Comparison of ENCODE assay signal across 8 mouse cellular contexts in the genomic region with DNA sequence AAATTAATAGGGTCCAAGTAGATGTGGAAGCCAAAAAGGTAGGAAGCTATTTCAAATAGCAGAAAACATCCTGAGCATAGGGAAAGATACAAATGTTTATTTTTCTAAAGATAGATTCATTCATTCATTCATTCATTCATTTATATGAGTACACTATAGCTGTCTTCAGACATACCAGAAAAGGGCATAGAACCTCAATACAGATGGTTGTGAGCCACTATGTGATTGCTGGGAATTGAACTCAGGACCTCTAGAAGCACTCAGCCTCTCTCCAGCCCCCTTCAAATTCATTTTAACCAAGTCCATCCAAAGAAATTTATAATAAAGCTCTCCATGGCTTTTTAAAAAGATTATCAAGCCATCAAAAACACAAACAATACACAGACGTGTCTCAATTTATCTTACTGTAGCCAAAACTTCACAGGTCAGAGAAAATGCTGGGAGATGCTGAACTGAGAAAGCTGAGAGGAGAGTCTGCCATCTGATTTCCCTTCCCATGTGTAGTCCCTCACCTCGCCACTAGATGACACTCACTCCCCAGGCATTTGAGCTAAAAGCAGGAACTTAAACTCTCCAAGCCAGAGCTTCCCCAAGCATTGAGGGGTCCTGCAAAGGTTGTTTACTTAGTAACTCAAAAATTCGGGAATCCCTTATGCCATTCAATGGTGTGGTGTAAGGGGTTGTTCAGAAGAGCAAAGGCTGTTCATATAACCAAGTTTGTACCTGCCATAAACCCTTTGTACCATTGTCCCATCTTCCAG. TPM values are rescaled to one million over a fixed set of nuclear protein-coding genes. Genes with fewer than 3 reads are reported as not detected.
A peak's percentile ranks its signal among the peaks of the same experiment; 100 is the strongest.
DNase-seq lines count a peak whose midpoint lies in the region; ATAC-seq and TF ChIP-seq lines count a peak whose summit lies in the region.

No protein-coding gene starts in this region.

- no peak overlapping the region for H3K4me2 ChIP-seq in midbrain, postnatal 0 days (ENCODE audit: low read depth, low read length, poor library complexity, severe bottlenecking)

- peak; percentile 88 for TF ChIP-seq CTCF in cerebellum, adult 2 months (IDR thresholded peaks at IDR 0.05; ENCODE audit: borderline replicate concordance, insufficient read depth, low read depth, low read length)
- peak; percentile 98 for TF ChIP-seq CTCF in midbrain, postnatal 0 days (IDR thresholded peaks at IDR 0.05)

- no peak overlapping the region for H3K27ac ChIP-seq in cerebellum, adult 2 months (ENCODE audit: insufficient read depth, low read length)
- no peak overlapping the region for H3K27ac ChIP-seq in midbrain, postnatal 0 days (ENCODE audit: low read depth, low read length)

- H3K9me3 ChIP-seq in midbrain, postnatal 0 days (ENCODE audit: low read length): no peaks in the 10 kb centered on the region

- no peak overlapping the region for H3K9ac ChIP-seq in midbrain, postnatal 0 days (replicated peaks; ENCODE audit: low read length, poor library complexity, severe bottlenecking)

- TF ChIP-seq POLR2A in cerebellum, adult 2 months (IDR thresholded peaks at IDR 0.05; ENCODE audit: borderline replicate concordance, insufficient read depth, low read length): no peak

- H3K4me3 ChIP-seq in cerebellum, adult 2 months (replicated peaks; ENCODE audit: insufficient read depth, low read depth, low read length): no peak overlapping the region
- H3K4me3 ChIP-seq in midbrain, postnatal 0 days (ENCODE audit: low read depth, low read length): no peak overlapping the region

- ATAC-seq in midbrain, postnatal 0 days (ENCODE audit: low FRiP score): peak; percentile 74

- intact Hi-C loops in left cerebral cortex, postnatal 4 days (cut with DNase I): loop anchor here (10.0 kb wide), 3 partner anchors 292 to 1072 kb away; no protein-coding TSS in a partner anchor

- H3K36me3 ChIP-seq in midbrain, postnatal 0 days (ENCODE audit: insufficient read depth, low read length): no peaks in the 10 kb centered on the region

- H3K4me1 ChIP-seq in cerebellum, adult 2 months (ENCODE audit: control insufficient read depth, insufficient read depth, low read length): peaks cover 3% of the 10 kb centered on the region; the same call in 1 of the 2 replicates
- no peaks in the 10 kb centered on the region for H3K4me1 ChIP-seq in midbrain, postnatal 0 days (ENCODE audit: insufficient read depth, low read length)

- peak; percentile 63 for DNase-seq in gastrocnemius, adult 18-20 months (ENCODE audit: low spot score)
- DNase-seq in gastrocnemius, postnatal 25 days: no peak
- peak; percentile 44 to 60 for DNase-seq in cerebellum, adult 2 months
- DNase-seq in frontal cortex, adult 2 months (ENCODE audit: extremely low spot score in 1 of 2, low spot score in 1 of 2): peak; percentile 31 to 88
- DNase-seq in kidney, adult 11 months: peak; percentile 35
- DNase-seq in left cerebral cortex, postnatal 4 days: peak; percentile 66
- DNase-seq in midbrain, postnatal 0 days (ENCODE audit: low spot score): peak; percentile 62
- DNase-seq in spleen, postnatal 10 days (ENCODE audit: low spot score in 2 of 2): peak; percentile 49 to 75

- 9% methylated on average over 3 of the region's 3 CpGs for WGBS in cerebellum, adult 2 months
- under 1% methylated on average over 3 of the region's 3 CpGs for WGBS in midbrain, postnatal 0 days

- no peaks in the 10 kb centered on the region; the same call in 1 of the 2 replicates for H3K27me3 ChIP-seq in cerebellum, adult 2 months (ENCODE audit: control insufficient read depth, insufficient read depth, low read length)
- H3K27me3 ChIP-seq in midbrain, postnatal 0 days (ENCODE audit: insufficient read depth, low read length): no peaks in the 10 kb centered on the region

RNA-seq across cellular contexts. Expression of a gene that starts 24.9 kb away (rescaled TPM):
- total RNA-seq in gastrocnemius, adult 18-20 months (2021): not detected
- not detected for total RNA-seq in gastrocnemius, postnatal 25 days (2021)
- 0.08 and 0.10 TPM in 2 replicates for polyA plus RNA-seq in cerebellum, adult 2 months (2012; rRNA removed)
- not detected in 2 replicates for polyA plus RNA-seq in frontal cortex, adult 2 months (2012; rRNA removed)
- total RNA-seq in left cerebral cortex, postnatal 4 days (2021): not detected
- not detected in 2 replicates for total RNA-seq in midbrain, postnatal 0 days (2014; rRNA removed)
- polyA plus RNA-seq in midbrain, postnatal 0 days (2015; fragmentation: Nextera tagmentation; extraction: Ambion mirVana): not detected in 2 replicates

RNA-seq across cellular contexts. Expression of a gene that starts 32.0 kb away (rescaled TPM):
- total RNA-seq in gastrocnemius, adult 18-20 months (2021): under 1 TPM in 1 of 2 experiments, not detected in 1; 0.23 TPM
- total RNA-seq in gastrocnemius, postnatal 25 days (2021): under 1 TPM in 1 of 2 experiments, not detected in 1; 0.70 TPM
- polyA plus RNA-seq in cerebellum, adult 2 months (2012; rRNA removed): not detected in 2 replicates
- not detected in 2 replicates for polyA plus RNA-seq in frontal cortex, adult 2 months (2012; rRNA removed)
- total RNA-seq in left cerebral cortex, postnatal 4 days (2021): not detected
- total RNA-seq in midbrain, postnatal 0 days (2014; rRNA removed): not detected in 2 replicates
- not detected in 2 replicates for polyA plus RNA-seq in midbrain, postnatal 0 days (2015; fragmentation: Nextera tagmentation; extraction: Ambion mirVana)

RNA-seq across cellular contexts. Expression of a gene that starts 44.9 kb away (rescaled TPM):
- not detected for total RNA-seq in gastrocnemius, adult 18-20 months (2021)
- total RNA-seq in gastrocnemius, postnatal 25 days (2021): not detected
- polyA plus RNA-seq in cerebellum, adult 2 months (2012; rRNA removed): 0.21 TPM in 1 of 2 replicates, not detected in the other
- 0.04 TPM in 1 of 2 replicates, not detected in the other for polyA plus RNA-seq in frontal cortex, adult 2 months (2012; rRNA removed)
- not detected for total RNA-seq in left cerebral cortex, postnatal 4 days (2021)
- total RNA-seq in midbrain, postnatal 0 days (2014; rRNA removed): not detected in 2 replicates
- 0.13 TPM in 1 of 2 replicates, not detected in the other for polyA plus RNA-seq in midbrain, postnatal 0 days (2015; fragmentation: Nextera tagmentation; extraction: Ambion mirVana)
